ENCODE assay signal across 10 mouse cellular contexts in the genomic region with DNA sequence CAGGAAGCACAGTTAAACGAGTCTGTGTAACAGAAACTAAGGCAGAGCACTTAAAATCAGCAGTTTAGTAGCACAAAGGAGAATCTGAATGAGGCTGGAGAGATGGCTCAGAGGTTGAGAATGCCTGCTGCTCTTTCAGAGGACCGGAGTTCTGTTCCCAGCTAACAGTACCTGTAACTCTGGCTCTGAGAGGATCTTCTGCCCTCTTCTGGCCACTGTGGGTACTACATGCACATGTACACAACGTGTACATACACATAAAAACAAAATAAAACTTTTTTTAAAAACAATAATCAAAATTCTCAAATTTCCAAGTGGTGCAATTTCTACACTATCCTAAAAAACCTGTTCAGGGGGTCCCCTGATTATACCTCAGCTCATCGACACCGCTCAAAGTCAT.
DNase-seq lines count a peak whose midpoint lies in the region; ATAC-seq lines count a peak whose summit lies in the region.
"Had no signal": no experiment of that assay in that cellular context is flagged by ENCODE, and none has a peak within 500 bp of the region (broad histone marks: within the 10 kb centered on the region; RNA-seq: fewer than 3 reads in every experiment).

No protein-coding gene starts in this region.

- H3K4me3 ChIP-seq in neural tube, embryonic 15.5 days (replicated peaks), result no peak overlapping the region
- no peak overlapping the region for H3K4me3 ChIP-seq in forebrain, embryonic 15.5 days
- H3K4me3 ChIP-seq: lung, embryonic 15.5 days; stomach, embryonic 15.5 days had no signal

- intact Hi-C loops in left cerebral cortex, postnatal 4 days (cut with DNase I), result loop anchor here (10.0 kb wide), 1 partner anchor 180 kb away; no protein-coding TSS in a partner anchor

- H3K9ac ChIP-seq in neural tube, embryonic 15.5 days (replicated peaks), result no peak overlapping the region
- H3K9ac ChIP-seq in forebrain, embryonic 15.5 days (replicated peaks), result no peak overlapping the region
- H3K9ac ChIP-seq: lung, embryonic 15.5 days; stomach, embryonic 15.5 days had no signal

- H3K36me3 ChIP-seq in neural tube, embryonic 15.5 days, result no peaks in the 10 kb centered on the region
- H3K36me3 ChIP-seq in forebrain, embryonic 15.5 days, result no peaks in the 10 kb centered on the region
- H3K36me3 ChIP-seq: lung, embryonic 15.5 days; stomach, embryonic 15.5 days had no signal

- peak; percentile 26 for DNase-seq in adrenal gland, postnatal 10 days
- no peak for DNase-seq in adrenal gland, adult 2 months
- peak; percentile 24 for DNase-seq in left cerebral cortex, postnatal 4 days
- no peak for DNase-seq in left cerebral cortex, adult 8-10 months (ENCODE audit: low spot score in 2 of 2)
- peak; percentile 10 to 16 for DNase-seq in adrenal gland, postnatal 36 days
- DNase-seq in layer of hippocampus, adult 11-12 months (ENCODE audit: low spot score), result no peak

- peaks cover 37% of the 10 kb centered on the region for H3K4me1 ChIP-seq in neural tube, embryonic 15.5 days
- H3K4me1 ChIP-seq in forebrain, embryonic 15.5 days, result peaks cover 23% of the 10 kb centered on the region
- H3K4me1 ChIP-seq: lung, embryonic 15.5 days; stomach, embryonic 15.5 days had no signal

- H3K27ac ChIP-seq in neural tube, embryonic 15.5 days (replicated peaks), result peak overlapping the region; percentile 64
- H3K27ac ChIP-seq in forebrain, embryonic 15.5 days (replicated peaks), result no peak overlapping the region
- H3K27ac ChIP-seq: lung, embryonic 15.5 days; stomach, embryonic 15.5 days had no signal

- no peaks in the 10 kb centered on the region for H3K9me3 ChIP-seq in neural tube, embryonic 15.5 days (replicated peaks)
- no peaks in the 10 kb centered on the region for H3K9me3 ChIP-seq in forebrain, embryonic 15.5 days
- H3K9me3 ChIP-seq: lung, embryonic 15.5 days; stomach, embryonic 15.5 days had no signal

- no peak overlapping the region for H3K4me2 ChIP-seq in neural tube, embryonic 15.5 days
- H3K4me2 ChIP-seq in forebrain, embryonic 15.5 days (replicated peaks), result no peak overlapping the region
- H3K4me2 ChIP-seq: lung, embryonic 15.5 days; stomach, embryonic 15.5 days had no signal

- H3K27me3 ChIP-seq in neural tube, embryonic 15.5 days (replicated peaks), result no peaks in the 10 kb centered on the region
- H3K27me3 ChIP-seq in forebrain, embryonic 15.5 days, result 0 out of 2 replicates have a peak, but pooled peaks cover 2% of the 10 kb centered on the region
- H3K27me3 ChIP-seq: lung, embryonic 15.5 days; stomach, embryonic 15.5 days had no signal

- ATAC-seq in neural tube, embryonic 15.5 days (ENCODE audit: low FRiP score), result 0 out of 2 replicates have a peak, but pooled peaks have one; percentile 39
- no peak for ATAC-seq in forebrain, embryonic 15.5 days (replicated peaks)

- 78% methylated on average over 5 of the region's 5 CpGs for WGBS in neural tube, embryonic 15.5 days
- 84% methylated on average over 5 of the region's 5 CpGs for whole genome bisulfite sequencing in forebrain, embryonic 15.5 days

Comparison
In these comparisons a context has a peak if more than half of its experiments do, and no peak if none do; other contexts are left out.
1. DNase-seq: peak in adrenal gland, postnatal 10 days (single experiment), left cerebral cortex, postnatal 4 days (single experiment) and adrenal gland, postnatal 36 days (2 of 2); none in adrenal gland, adult 2 months (single experiment), left cerebral cortex, adult 8-10 months (0 of 2) and layer of hippocampus, adult 11-12 months (single experiment).